Mouse (Mus musculus) erythroblast, embryonic 14.5 days (primary cell): ENCODE measurements around the gene Slc35b3.

ENCODE experiments used
- GATA1 ChIP-seq: IDR thresholded peaks from 2 replicates; pipeline ENCODE4 v1.6.1; 2012; ENCODE audit warnings: low read length, inconsistent platforms, mixed read lengths
- TAL1 ChIP-seq: IDR thresholded peaks from 3 replicates; pipeline ENCODE4 v1.6.1; 2012; ENCODE audit warnings: low read length, inconsistent platforms, mixed read lengths

- TF ChIP-seq GATA1 (no peak), TAL1 (no peak)
Observed at GRCm38 (mm10) chr13:38966922-38967448, 6.3 kb upstream of the Slc35b3 start.
